Comparison of ENCODE assay signal across 22 mouse cellular contexts in genomic region chr9:108239951-108240350, GRCm38 (mm10). TPM values are rescaled to one million over a fixed set of nuclear protein-coding genes. Genes with fewer than 3 reads are reported as not detected.
DNase-seq lines count a peak whose midpoint lies in the region; ATAC-seq and TF ChIP-seq lines count a peak whose summit lies in the region.
"Had no signal": no experiment of that assay in that cellular context is flagged by ENCODE, and none has a peak within 500 bp of the region (broad histone marks: within the 10 kb centered on the region; RNA-seq: fewer than 3 reads in every experiment).

No protein-coding gene starts in this region.

- no peaks in the 10 kb centered on the region for H3K9me3 ChIP-seq in heart, embryonic 10.5 days
- no peaks in the 10 kb centered on the region for H3K9me3 ChIP-seq in kidney, embryonic 16.5 days (ENCODE audit: low read length)
- no peaks in the 10 kb centered on the region for H3K9me3 ChIP-seq in intestine, postnatal 0 days (ENCODE audit: control insufficient read depth)
- H3K9me3 ChIP-seq: embryonic facial prominence, embryonic 10.5 days; forebrain, embryonic 12.5 days; G1E; hindbrain, embryonic 15.5 days; intestine, embryonic 15.5 days; limb, embryonic 12.5 days had no signal

- H3K27me3 ChIP-seq in heart, embryonic 10.5 days (ENCODE audit: insufficient read depth, poor library complexity, severe bottlenecking), result no peaks in the 10 kb centered on the region
- H3K27me3 ChIP-seq in kidney, embryonic 16.5 days (ENCODE audit: insufficient read depth, low read length), result no peaks in the 10 kb centered on the region
- H3K27me3 ChIP-seq in Patski, result no peaks in the 10 kb centered on the region
- no peaks in the 10 kb centered on the region for H3K27me3 ChIP-seq in intestine, postnatal 0 days (replicated peaks; ENCODE audit: control insufficient read depth, insufficient read depth, low read length)
- H3K27me3 ChIP-seq: forebrain, embryonic 12.5 days; hindbrain, embryonic 15.5 days; intestine, embryonic 15.5 days; limb, embryonic 12.5 days had no signal

- TF ChIP-seq CTCF in Patski (IDR thresholded peaks at IDR 0.05), result no peak
- TF ChIP-seq CTCF in intestine, postnatal 0 days (IDR thresholded peaks at IDR 0.05; ENCODE audit: low read depth), result no peak

- DNase-seq in heart, embryonic 10.5 days (ENCODE audit: low spot score), result no peak
- DNase-seq in heart, postnatal 25 days (ENCODE audit: low spot score), result no peak
- no peak for DNase-seq in kidney, postnatal 25 days
- DNase-seq in 3134 (ENCODE audit: extremely low read depth, insufficient read length, low spot score) (peak; percentile 17), Patski (ENCODE audit: low read depth, low spot score) (no peak)
- DNase-seq in left cerebral cortex, postnatal 25 days (ENCODE audit: low spot score in 2 of 2), result no peak
- DNase-seq: adrenal gland, postnatal 25 days; cerebellum, adult 9-10 months; kidney, postnatal 36 days; layer of hippocampus, postnatal 36 days; liver, postnatal 0 days; thymus, postnatal 14 days had no signal

- ATAC-seq in kidney, embryonic 16.5 days (ENCODE audit: low FRiP score, low TSS enrichment), result no peak
- peak; percentile 44 for ATAC-seq in Patski
- ATAC-seq in intestine, postnatal 0 days, result no peak
- ATAC-seq: intestine, embryonic 15.5 days; liver, postnatal 0 days had no signal

- H3K4me3 ChIP-seq in heart, embryonic 10.5 days, result no peak overlapping the region
- H3K4me3 ChIP-seq in kidney, embryonic 16.5 days (ENCODE audit: low read length), result no peak overlapping the region
- H3K4me3 ChIP-seq in intestine, postnatal 0 days (ENCODE audit: low read depth, low read length), result no peak overlapping the region
- H3K4me3 ChIP-seq: embryonic facial prominence, embryonic 10.5 days; forebrain, embryonic 12.5 days; hindbrain, embryonic 15.5 days; intestine, embryonic 15.5 days; limb, embryonic 12.5 days had no signal

- POLR2A ChIA-PET in Patski (lab: Charles Lee), result interaction anchor here (0.6 to 1.8 kb wide), 3 partner anchors 10 to 39 kb away, joined by 3 to 8 read pairs (median 7); no protein-coding TSS in a partner anchor

- H3K36me3 ChIP-seq in heart, embryonic 10.5 days, result peaks cover 26% of the 10 kb centered on the region; the same call in 1 of the 2 replicates
- peaks cover 3% of the 10 kb centered on the region; the same call in 1 of the 2 replicates for H3K36me3 ChIP-seq in kidney, embryonic 16.5 days (ENCODE audit: insufficient read depth, low read length)
- H3K36me3 ChIP-seq in intestine, postnatal 0 days (ENCODE audit: control insufficient read depth, insufficient read depth), result 0 out of 2 replicates have a peak, but pooled peaks cover 8% of the 10 kb centered on the region
- H3K36me3 ChIP-seq: hindbrain, embryonic 15.5 days had no signal

- CTCF ChIA-PET in Patski (lab: Charles Lee), result interaction anchor here (0.8 to 1.2 kb wide), 4 partner anchors 12 to 44 kb away, joined by 3 to 5 read pairs (median 4); no protein-coding TSS in a partner anchor

- peaks cover 47% of the 10 kb centered on the region for H3K4me1 ChIP-seq in heart, embryonic 10.5 days
- H3K4me1 ChIP-seq in kidney, embryonic 16.5 days (ENCODE audit: insufficient read depth, low read length), result peaks cover 41% of the 10 kb centered on the region
- H3K4me1 ChIP-seq in intestine, postnatal 0 days (replicated peaks; ENCODE audit: control insufficient read depth, insufficient read depth, low read length), result no peaks in the 10 kb centered on the region
- H3K4me1 ChIP-seq: forebrain, embryonic 12.5 days; hindbrain, embryonic 15.5 days; intestine, embryonic 15.5 days had no signal

- H3K27ac ChIP-seq in heart, embryonic 10.5 days, result 0 out of 2 replicates have a peak overlapping the region, but pooled peaks have one; percentile 25
- H3K27ac ChIP-seq in kidney, embryonic 16.5 days (ENCODE audit: low read length), result peak overlapping the region; percentile 82
- H3K27ac ChIP-seq in intestine, postnatal 0 days (ENCODE audit: low read depth, low read length), result no peak overlapping the region
- H3K27ac ChIP-seq: embryonic facial prominence, embryonic 10.5 days; forebrain, embryonic 12.5 days; hindbrain, embryonic 15.5 days; intestine, embryonic 15.5 days; limb, embryonic 12.5 days had no signal

- intact Hi-C loops in heart, postnatal 25 days (cut with DNase I), result no loop called here
- intact Hi-C loops in left cerebral cortex, postnatal 25 days (cut with DNase I), result no loop called here

- WGBS in heart, embryonic 10.5 days, result 58% methylated on average over 5 of the region's 5 CpGs
- 40% methylated on average over 5 of the region's 5 CpGs for WGBS in kidney, embryonic 16.5 days
- WGBS in intestine, postnatal 0 days, result 60% methylated on average over 5 of the region's 5 CpGs

- H3K4me2 ChIP-seq in kidney, embryonic 16.5 days (replicated peaks; ENCODE audit: low read depth, low read length), result no peak overlapping the region
- no peak overlapping the region for H3K4me2 ChIP-seq in intestine, postnatal 0 days (replicated peaks; ENCODE audit: low read depth)
- H3K4me2 ChIP-seq: forebrain, embryonic 12.5 days; hindbrain, embryonic 15.5 days; intestine, embryonic 15.5 days; limb, embryonic 12.5 days; liver, embryonic 11.5 days; midbrain, embryonic 11.5 days had no signal

- in situ Hi-C loops in Patski (cut with MboI; ENCODE audit: low pct_unique_long_range_greater_than_20kb), result no loop called here

- H3K9ac ChIP-seq in kidney, embryonic 16.5 days (replicated peaks; ENCODE audit: low read length), result no peak overlapping the region
- H3K9ac ChIP-seq in intestine, postnatal 0 days (ENCODE audit: low read depth, low read length), result no peak overlapping the region
- H3K9ac ChIP-seq: forebrain, embryonic 12.5 days; hindbrain, embryonic 15.5 days; intestine, embryonic 15.5 days; limb, embryonic 12.5 days; liver, postnatal 0 days had no signal

RNA-seq across cellular contexts. Expression of gene Dag1, which starts 23.8 kb away (rescaled TPM):
- 128 and 197 TPM in 2 replicates for polyA plus RNA-seq in heart, embryonic 10.5 days (2016; fragmentation: Nextera tagmentation; extraction: Ambion mirVana)
- total RNA-seq in heart, postnatal 25 days (2021), result 100 to 1,000 TPM; 328 to 348 TPM
- polyA plus RNA-seq in kidney, embryonic 16.5 days (2015; fragmentation: Nextera tagmentation; extraction: Ambion mirVana), result 163 and 182 TPM in 2 replicates
- 336 TPM for polyA plus RNA-seq in Patski (2021)
- polyA plus RNA-seq in intestine, postnatal 0 days (2015; fragmentation: Nextera tagmentation; extraction: Ambion mirVana), result 42.9 and 44.6 TPM in 2 replicates
- total RNA-seq in left cerebral cortex, postnatal 25 days (2021), result 10 to 100 TPM; 94.7 to 97.9 TPM

RNA-seq across cellular contexts. Expression of gene Bsn, which starts 49.8 kb away (rescaled TPM):
- polyA plus RNA-seq in heart, embryonic 10.5 days (2016; fragmentation: Nextera tagmentation; extraction: Ambion mirVana), result 1.3 and 1.4 TPM in 2 replicates
- under 1 TPM; 0.03 TPM for total RNA-seq in heart, postnatal 25 days (2021)
- 0.64 and 0.67 TPM in 2 replicates for polyA plus RNA-seq in kidney, embryonic 16.5 days (2015; fragmentation: Nextera tagmentation; extraction: Ambion mirVana)
- 0.08 TPM for polyA plus RNA-seq in Patski (2021)
- polyA plus RNA-seq in intestine, postnatal 0 days (2015; fragmentation: Nextera tagmentation; extraction: Ambion mirVana), result 1.6 and 1.9 TPM in 2 replicates
- total RNA-seq in left cerebral cortex, postnatal 25 days (2021), result 100 to 1,000 TPM; 261 to 275 TPM

RNA-seq across cellular contexts. Expression of gene Nicn1, which starts 50.3 kb away (rescaled TPM):
- 21.4 and 24.2 TPM in 2 replicates for polyA plus RNA-seq in heart, embryonic 10.5 days (2016; fragmentation: Nextera tagmentation; extraction: Ambion mirVana)
- total RNA-seq in heart, postnatal 25 days (2021), result 10 to 100 TPM; 20.3 to 24.2 TPM
- 37.2 and 45.5 TPM in 2 replicates for polyA plus RNA-seq in kidney, embryonic 16.5 days (2015; fragmentation: Nextera tagmentation; extraction: Ambion mirVana)
- polyA plus RNA-seq in Patski (2021), result 30.9 TPM
- 12.4 and 15.6 TPM in 2 replicates for polyA plus RNA-seq in intestine, postnatal 0 days (2015; fragmentation: Nextera tagmentation; extraction: Ambion mirVana)
- 100 to 1,000 TPM; 113 to 121 TPM for total RNA-seq in left cerebral cortex, postnatal 25 days (2021)

RNA-seq across cellular contexts. Expression of gene Amt, which starts 56.7 kb away (rescaled TPM):
- polyA plus RNA-seq in heart, embryonic 10.5 days (2016; fragmentation: Nextera tagmentation; extraction: Ambion mirVana), result 15.3 and 16.1 TPM in 2 replicates
- total RNA-seq in heart, postnatal 25 days (2021), result 1 to 10 TPM; 4.9 to 6.6 TPM
- polyA plus RNA-seq in kidney, embryonic 16.5 days (2015; fragmentation: Nextera tagmentation; extraction: Ambion mirVana), result 40.8 and 43.7 TPM in 2 replicates
- 6.0 TPM for polyA plus RNA-seq in Patski (2021)
- polyA plus RNA-seq in intestine, postnatal 0 days (2015; fragmentation: Nextera tagmentation; extraction: Ambion mirVana), result 4.5 and 4.8 TPM in 2 replicates
- total RNA-seq in left cerebral cortex, postnatal 25 days (2021), result 10 to 100 TPM; 31.1 to 35.0 TPM
